Mouse (Mus musculus): ENCODE results near the gene Hfe. TPM values are rescaled to one million over a fixed set of nuclear protein-coding genes. Genes with fewer than 3 reads are reported as not detected.
"Not testable (repeated sequence)": the region's sequence is repeated elsewhere in the genome, so short reads cannot be mapped to it uniquely, and the experiment has no call there.

Hfe gene
- polyA plus RNA-seq, 1 experiment from 2014 or later: 11.7 TPM

DNA sequence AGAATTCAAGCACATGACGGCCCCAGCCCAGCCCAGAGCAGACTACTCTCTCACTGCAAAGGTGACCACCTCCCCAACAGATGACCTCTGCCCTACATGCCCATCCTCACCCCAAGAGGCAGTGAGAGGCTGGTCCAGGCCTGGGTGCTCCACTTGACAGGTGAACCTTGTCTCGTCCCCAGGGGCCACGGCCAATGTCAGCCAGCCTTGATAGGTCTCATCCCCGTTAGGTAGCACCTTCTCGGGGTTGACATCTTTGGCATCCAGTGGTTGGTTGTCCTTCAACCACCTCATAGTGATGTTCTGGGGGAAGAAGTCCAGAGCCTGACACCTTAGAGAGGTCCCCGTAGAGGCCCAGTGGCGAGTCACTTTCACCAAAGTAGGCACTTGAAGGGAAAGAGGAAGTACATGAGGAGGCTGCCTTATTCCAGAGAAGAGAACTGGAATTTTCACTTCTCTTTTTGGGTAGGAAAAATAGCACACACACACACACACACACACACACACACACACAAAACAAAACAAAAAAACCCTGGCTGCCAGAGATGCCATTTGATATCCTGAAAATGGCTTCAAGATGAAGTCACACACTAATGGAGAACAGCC is 4.8 kb downstream of the Hfe start:
- H3K4me2 ChIP-seq (ENCODE audit: low read depth, low read length): no peak overlapping the region
- H3K36me3 ChIP-seq (ENCODE audit: control insufficient read depth, insufficient read depth): no peaks in the 10 kb centered on the region
- H3K9ac ChIP-seq (ENCODE audit: low read length): no peak overlapping the region
- 89% methylated on average over 7 of the region's 7 CpGs for whole genome bisulfite sequencing
- H3K4me1 ChIP-seq (ENCODE audit: control insufficient read depth, insufficient read depth, low read length): peaks cover 12% of the 10 kb centered on the region
- no peak for ATAC-seq (replicated peaks; ENCODE audit: extremely low read depth, insufficient read depth, low FRiP score)
- no peaks in the 10 kb centered on the region for H3K9me3 ChIP-seq (replicated peaks; ENCODE audit: control insufficient read depth, low read length)
- H3K27me3 ChIP-seq (ENCODE audit: control insufficient read depth, insufficient read depth, low read length): no peaks in the 10 kb centered on the region
- H3K4me3 ChIP-seq (ENCODE audit: low read length): no peak overlapping the region
- H3K27ac ChIP-seq (ENCODE audit: low read length): no peak overlapping the region

DNA sequence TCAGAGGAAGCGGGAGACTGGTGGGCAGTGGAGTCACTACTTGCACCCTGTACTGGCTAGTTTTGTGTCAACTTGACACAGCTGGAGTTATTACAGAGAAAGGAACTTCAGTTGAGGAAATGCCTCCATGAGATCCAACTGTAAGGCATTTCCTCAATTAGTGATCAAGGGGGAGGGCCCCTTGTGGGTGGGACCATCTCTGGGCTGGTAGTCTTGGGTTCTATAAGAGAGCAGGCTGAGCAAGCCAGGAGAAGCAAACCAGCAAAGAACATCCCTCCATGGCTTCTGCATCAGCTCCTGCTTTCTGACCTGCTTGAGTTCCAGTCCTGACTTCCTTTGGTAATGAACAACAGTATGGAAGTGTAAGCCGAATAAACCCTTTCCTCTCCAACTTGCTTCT is 7.9 kb downstream of the Hfe start:
- H3K27ac ChIP-seq (ENCODE audit: low read length); H3K9me3 ChIP-seq (replicated peaks; ENCODE audit: control insufficient read depth, low read length); H3K9ac ChIP-seq (ENCODE audit: low read length); ATAC-seq (replicated peaks; ENCODE audit: extremely low read depth, insufficient read depth, low FRiP score); H3K4me2 ChIP-seq (ENCODE audit: low read depth, low read length); H3K27me3 ChIP-seq (ENCODE audit: control insufficient read depth, insufficient read depth, low read length); H3K4me1 ChIP-seq (ENCODE audit: control insufficient read depth, insufficient read depth, low read length); H3K36me3 ChIP-seq (ENCODE audit: control insufficient read depth, insufficient read depth); H3K4me3 ChIP-seq (ENCODE audit: low read length): not testable (repeated sequence)
- WGBS: 82% methylated on average over 2 of the region's 2 CpGs

DNA sequence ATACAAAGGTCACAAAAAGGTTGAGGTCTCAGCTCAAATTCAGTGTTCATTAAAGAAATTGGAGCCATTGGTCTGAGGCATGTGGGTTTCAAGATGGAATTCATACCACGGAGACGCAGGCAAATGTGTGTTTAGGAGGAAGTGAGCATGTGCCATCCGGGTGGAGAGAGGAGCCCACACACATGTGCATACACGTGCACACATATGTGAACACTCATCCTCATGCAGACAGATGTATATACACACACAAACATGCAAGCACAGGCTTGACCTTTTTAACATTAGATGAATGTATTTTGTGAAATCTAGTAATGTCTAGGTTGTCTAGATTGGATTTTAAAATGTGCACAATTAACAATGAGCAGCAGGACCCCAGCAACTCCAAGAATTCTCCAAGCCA is 8.4 kb downstream of the Hfe start:
- H3K4me3 ChIP-seq (ENCODE audit: low read length): no peak overlapping the region
- no peak overlapping the region for H3K4me2 ChIP-seq (ENCODE audit: low read depth, low read length)
- ATAC-seq (replicated peaks; ENCODE audit: extremely low read depth, insufficient read depth, low FRiP score): no peak
- H3K36me3 ChIP-seq (ENCODE audit: control insufficient read depth, insufficient read depth): no peaks in the 10 kb centered on the region
- H3K27ac ChIP-seq (ENCODE audit: low read length): no peak overlapping the region
- no peaks in the 10 kb centered on the region for H3K9me3 ChIP-seq (replicated peaks; ENCODE audit: control insufficient read depth, low read length)
- 66% methylated on average over 4 of the region's 4 CpGs for WGBS
- H3K9ac ChIP-seq (ENCODE audit: low read length): no peak overlapping the region
- H3K27me3 ChIP-seq (ENCODE audit: control insufficient read depth, insufficient read depth, low read length): no peaks in the 10 kb centered on the region
- peaks cover 6% of the 10 kb centered on the region; the same call in 1 of the 2 replicates for H3K4me1 ChIP-seq (ENCODE audit: control insufficient read depth, insufficient read depth, low read length)

DNA sequence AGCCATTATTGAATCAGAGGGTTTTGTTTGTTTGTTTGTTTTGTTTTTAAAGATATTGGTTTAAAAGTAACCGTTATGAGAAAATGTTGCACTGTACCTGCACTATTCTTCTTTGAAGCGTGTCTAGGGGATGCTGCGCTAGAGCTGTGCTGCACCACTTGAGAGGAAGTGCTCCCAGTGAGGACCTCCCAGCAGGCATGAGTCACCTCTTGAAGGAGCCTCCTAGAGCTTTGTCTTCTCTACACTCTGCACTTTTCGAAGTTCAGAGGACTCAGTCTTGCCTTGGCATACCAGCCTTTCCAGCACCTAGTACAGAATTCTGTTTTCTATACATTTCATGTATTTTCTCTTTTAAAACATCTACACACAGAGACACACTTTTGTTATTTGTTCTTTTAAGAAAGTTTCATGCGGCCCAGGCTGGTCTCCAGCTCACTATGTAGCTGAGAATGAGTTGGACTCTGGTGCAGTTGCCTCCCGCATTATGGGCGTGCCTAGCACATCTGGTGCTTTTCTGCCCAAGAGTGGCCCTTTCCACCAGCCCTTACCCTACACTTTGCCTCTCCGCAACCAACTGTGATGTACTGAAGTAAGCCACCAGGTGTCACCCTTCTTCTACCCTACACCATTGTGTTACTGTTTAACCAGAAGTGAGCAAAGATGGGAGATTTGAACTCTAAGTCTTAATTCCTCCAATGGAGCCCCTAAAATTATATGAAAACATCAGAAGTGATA is 9.7 kb downstream of the Hfe start:
- 15% methylated on average over 8 of the region's 8 CpGs for whole genome bisulfite sequencing
- no peak overlapping the region for H3K4me3 ChIP-seq (ENCODE audit: low read length)
- no peaks in the 10 kb centered on the region for H3K36me3 ChIP-seq (ENCODE audit: control insufficient read depth, insufficient read depth)
- H3K27me3 ChIP-seq (ENCODE audit: control insufficient read depth, insufficient read depth, low read length): no peaks in the 10 kb centered on the region
- no peaks in the 10 kb centered on the region for H3K9me3 ChIP-seq (replicated peaks; ENCODE audit: control insufficient read depth, low read length)
- peaks cover 6% of the 10 kb centered on the region; the same call in 1 of the 2 replicates for H3K4me1 ChIP-seq (ENCODE audit: control insufficient read depth, insufficient read depth, low read length)
- H3K4me2 ChIP-seq (ENCODE audit: low read depth, low read length): no peak overlapping the region
- peak; percentile 35; the same call in 1 of the 2 replicates for ATAC-seq (replicated peaks; ENCODE audit: extremely low read depth, insufficient read depth, low FRiP score)
- H3K9ac ChIP-seq (ENCODE audit: low read length): no peak overlapping the region
- no peak overlapping the region for H3K27ac ChIP-seq (ENCODE audit: low read length)

DNA sequence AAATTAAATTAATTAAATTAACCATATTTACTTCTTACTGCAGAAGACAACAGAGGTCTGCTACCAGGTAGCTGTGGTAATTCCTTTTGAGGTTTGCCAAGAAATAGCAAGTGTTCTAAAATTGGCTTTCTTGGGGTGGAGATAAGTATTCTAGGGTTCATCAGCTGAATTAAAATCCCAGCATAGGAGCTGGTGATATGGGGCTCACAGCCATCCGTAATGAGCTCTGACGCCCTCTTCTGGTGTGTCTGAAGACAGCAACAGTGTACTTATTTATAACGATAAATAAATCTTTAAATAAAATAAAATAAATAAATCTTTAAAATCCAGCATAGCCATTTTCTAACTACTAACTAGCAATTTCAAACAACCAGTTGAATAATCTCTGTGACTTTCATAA is 10.9 kb downstream of the Hfe start:
- Histone ChIP-seq H3K9ac (ENCODE audit: low read length) (no peak overlapping the region), H3K27me3 (ENCODE audit: control insufficient read depth, insufficient read depth, low read length) (no peaks in the 10 kb centered on the region), H3K27ac (ENCODE audit: low read length) (no peak overlapping the region), H3K36me3 (ENCODE audit: control insufficient read depth, insufficient read depth) (no peaks in the 10 kb centered on the region), H3K4me1 (ENCODE audit: control insufficient read depth, insufficient read depth, low read length) (peaks cover 6% of the 10 kb centered on the region; the same call in 1 of the 2 replicates), H3K4me2 (ENCODE audit: low read depth, low read length) (no peak overlapping the region), H3K4me3 (ENCODE audit: low read length) (no peak overlapping the region), H3K9me3 (replicated peaks; ENCODE audit: control insufficient read depth, low read length) (no peaks in the 10 kb centered on the region)
- no peak for ATAC-seq (replicated peaks; ENCODE audit: extremely low read depth, insufficient read depth, low FRiP score)
- WGBS: 61% methylated on average over 3 of the region's 3 CpGs

DNA sequence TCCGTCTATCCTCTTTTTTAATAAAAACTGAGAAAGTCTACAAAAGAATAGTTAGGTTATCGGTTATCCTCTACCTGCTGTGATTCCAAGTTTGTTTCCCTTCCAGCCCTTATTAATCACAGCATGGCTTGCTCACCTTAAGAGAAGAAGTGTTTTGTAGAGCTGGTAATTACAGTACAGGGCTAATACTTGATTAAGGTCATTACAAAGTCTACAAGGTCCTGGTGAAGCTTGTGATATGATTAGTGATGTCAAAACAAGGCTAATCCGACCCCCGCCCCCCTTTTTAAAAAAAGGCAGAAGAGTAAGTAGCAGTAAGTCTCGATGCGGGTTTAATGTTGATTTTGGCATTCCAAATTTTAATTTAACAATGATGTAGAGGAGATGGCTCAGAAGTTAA is 11.7 kb downstream of the Hfe start:
- no peaks in the 10 kb centered on the region for H3K27me3 ChIP-seq (ENCODE audit: control insufficient read depth, insufficient read depth, low read length)
- no peaks in the 10 kb centered on the region for H3K36me3 ChIP-seq (ENCODE audit: control insufficient read depth, insufficient read depth)
- H3K4me1 ChIP-seq (ENCODE audit: control insufficient read depth, insufficient read depth, low read length): peaks cover 6% of the 10 kb centered on the region; the same call in 1 of the 2 replicates
- H3K9ac ChIP-seq (ENCODE audit: low read length): peak overlapping the region; percentile 37; the same call in 1 of the 2 replicates
- no peak for ATAC-seq (replicated peaks; ENCODE audit: extremely low read depth, insufficient read depth, low FRiP score)
- H3K4me3 ChIP-seq (ENCODE audit: low read length): no peak overlapping the region
- 67% methylated on average over 6 of the region's 6 CpGs for WGBS
- peak overlapping the region; percentile 71 for H3K27ac ChIP-seq (ENCODE audit: low read length)
- peak overlapping the region; percentile 85 for H3K4me2 ChIP-seq (ENCODE audit: low read depth, low read length)
- no peaks in the 10 kb centered on the region for H3K9me3 ChIP-seq (replicated peaks; ENCODE audit: control insufficient read depth, low read length)

DNA sequence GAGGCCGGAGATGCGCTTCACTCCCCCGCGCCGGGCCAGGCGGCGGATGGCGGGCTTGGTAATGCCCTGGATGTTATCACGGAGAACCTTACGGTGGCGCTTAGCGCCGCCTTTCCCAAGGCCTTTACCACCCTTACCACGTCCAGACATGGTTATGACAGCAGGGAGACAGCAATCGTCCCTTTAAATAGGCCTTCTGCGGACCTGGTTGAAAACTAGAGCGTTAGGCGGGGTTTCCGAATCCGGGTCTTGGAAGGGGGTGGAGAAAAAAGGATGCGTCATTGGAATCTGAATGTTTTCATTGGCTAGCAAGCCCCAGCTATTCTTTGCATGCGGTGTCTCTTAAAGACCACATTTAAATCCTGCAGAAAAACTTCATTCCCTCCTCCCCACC is 12.4 kb downstream of the Hfe start, which contains the start of gene Hist1h4c:
Gene Hist1h4c (minus strand): TSS at position 155 of the 394 bp plus-strand sequence.
- peak within 1 kb of the TSS; percentile 85 for H3K4me2 ChIP-seq (ENCODE audit: low read depth, low read length)
- H3K36me3 ChIP-seq (ENCODE audit: control insufficient read depth, insufficient read depth): no peaks in the 10 kb centered on the region
- peak within 1 kb of the TSS; percentile 92 for H3K27ac ChIP-seq (ENCODE audit: low read length)
- peak within 1 kb of the TSS; percentile 68 for H3K9ac ChIP-seq (ENCODE audit: low read length)
- H3K4me3 ChIP-seq (ENCODE audit: low read length): peak within 1 kb of the TSS; percentile 59
- H3K4me1 ChIP-seq (ENCODE audit: control insufficient read depth, insufficient read depth, low read length): peaks cover 6% of the 10 kb centered on the region; the same call in 1 of the 2 replicates
- under 1% methylated on average over 20 of the region's 22 CpGs for whole genome bisulfite sequencing
- no peaks in the 10 kb centered on the region for H3K9me3 ChIP-seq (replicated peaks; ENCODE audit: control insufficient read depth, low read length)
- no peaks in the 10 kb centered on the region for H3K27me3 ChIP-seq (ENCODE audit: control insufficient read depth, insufficient read depth, low read length)
- peak; percentile 96 for ATAC-seq (replicated peaks; ENCODE audit: extremely low read depth, insufficient read depth, low FRiP score)

DNA sequence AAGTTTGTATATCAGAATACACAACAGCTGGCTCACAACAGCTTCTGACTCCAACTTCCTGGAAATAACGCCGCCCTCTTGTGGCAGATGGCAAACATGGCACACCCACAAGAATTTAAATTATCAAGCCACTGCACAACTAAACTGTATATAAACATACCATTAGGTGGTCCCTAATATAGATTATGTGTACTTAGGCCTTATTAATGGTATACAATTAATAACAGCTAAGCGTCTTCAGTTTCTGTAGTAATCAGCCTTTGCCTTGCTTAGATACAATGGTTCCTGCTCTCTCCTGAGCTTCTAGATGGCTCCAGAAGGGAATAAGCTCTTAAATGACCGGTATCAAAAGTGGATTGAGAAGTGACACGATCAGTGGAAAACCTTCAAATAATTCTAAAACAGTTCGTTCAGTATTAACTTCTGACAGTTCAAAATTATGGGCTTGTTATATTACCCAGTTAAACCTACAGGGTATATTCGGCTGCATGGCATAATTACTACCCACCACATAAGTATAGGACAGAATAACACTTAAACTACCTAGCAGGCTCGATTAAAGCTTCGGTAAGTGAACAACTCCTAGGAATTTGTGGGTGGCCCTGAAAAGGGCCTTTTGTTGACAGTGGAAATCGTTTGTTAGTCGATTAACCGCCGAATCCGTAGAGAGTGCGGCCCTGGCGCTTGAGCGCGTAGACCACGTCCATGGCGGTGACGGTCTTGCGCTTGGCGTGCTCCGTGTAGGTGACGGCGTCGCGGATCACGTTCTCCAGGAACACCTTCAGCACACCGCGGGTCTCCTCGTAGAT is 13.0 kb downstream of the Hfe start:
- Histone ChIP-seq H3K27me3 (ENCODE audit: control insufficient read depth, insufficient read depth, low read length) (no peaks in the 10 kb centered on the region), H3K4me1 (ENCODE audit: control insufficient read depth, insufficient read depth, low read length) (peaks cover 6% of the 10 kb centered on the region; the same call in 1 of the 2 replicates), H3K36me3 (ENCODE audit: control insufficient read depth, insufficient read depth) (no peaks in the 10 kb centered on the region), H3K9ac (ENCODE audit: low read length) (peak overlapping the region; percentile 68), H3K4me2 (ENCODE audit: low read depth, low read length) (peak overlapping the region; percentile 85), H3K4me3 (ENCODE audit: low read length) (peak overlapping the region; percentile 59), H3K9me3 (replicated peaks; ENCODE audit: control insufficient read depth, low read length) (no peaks in the 10 kb centered on the region), H3K27ac (ENCODE audit: low read length) (peak overlapping the region; percentile 92)
- WGBS: 1% methylated on average over 23 of the region's 32 CpGs
- ATAC-seq (replicated peaks; ENCODE audit: extremely low read depth, insufficient read depth, low FRiP score): peak; percentile 12

Measured in heart, embryonic 16.5 days (tissue).